Mouse (Mus musculus) intestine, postnatal 0 days (tissue): ENCODE measurements around the gene Gm9508. TPM values are rescaled to one million over a fixed set of nuclear protein-coding genes. Genes with fewer than 3 reads are reported as not detected.

Experiments
- ATAC-seq: fragments of 200-750 bp; cut with Nextera tagmentation; 2 replicates; pipeline ENCODE4 v1.8.0; 2017; ENCODE audit warnings: mild to moderate bottlenecking, moderate TSS enrichment, moderate library complexity
- H3K27ac ChIP-seq: fragments of 300-500 bp; sonication (generic); 2 replicates; pipeline ENCODE4 v1.5.1; 2014; ENCODE audit warnings: mild to moderate bottlenecking, low read depth, low read length, moderate library complexity
- H3K27me3 ChIP-seq: fragments of 300-500 bp; sonication (generic); replicated peaks from 2 replicates; pipeline ENCODE4 v1.6.1; 2014; ENCODE audit warnings: low read length, mixed read lengths; ENCODE audit not compliant: control insufficient read depth, insufficient read depth
- H3K36me3 ChIP-seq: fragments of 300-500 bp; sonication (generic); 2 replicates; pipeline ENCODE4 v1.6.1; 2014; ENCODE audit warnings: mild to moderate bottlenecking, moderate library complexity; ENCODE audit not compliant: control insufficient read depth, insufficient read depth
- H3K4me1 ChIP-seq: fragments of 300-500 bp; sonication (generic); replicated peaks from 2 replicates; pipeline ENCODE4 v1.6.1; 2014; ENCODE audit warnings: antibody characterized with exemption, low read length, mixed read lengths; ENCODE audit not compliant: control insufficient read depth, insufficient read depth
- H3K4me2 ChIP-seq: fragments of 300-500 bp; sonication (generic); replicated peaks from 2 replicates; pipeline ENCODE4 v1.6.1; 2014; ENCODE audit warnings: low read depth, mild to moderate bottlenecking, moderate library complexity
- H3K4me3 ChIP-seq: fragments of 300-500 bp; sonication (generic); 2 replicates; pipeline ENCODE4 v1.5.1; 2014; ENCODE audit warnings: low read depth, low read length
- H3K9ac ChIP-seq: fragments of 300-500 bp; sonication (generic); 2 replicates; pipeline ENCODE4 v1.6.1; 2014; ENCODE audit warnings: mild to moderate bottlenecking, low read depth, low read length
- H3K9me3 ChIP-seq: fragments of 300-500 bp; sonication (generic); 2 replicates; pipeline ENCODE4 v1.6.1; 2016; ENCODE audit warnings: mixed run types; ENCODE audit not compliant: control insufficient read depth
- CTCF ChIP-seq: sonication (generic); IDR thresholded peaks from 2 replicates; pipeline ENCODE4 v1.5.1; 2016; ENCODE audit warnings: low read depth, mild to moderate bottlenecking, control low read depth, antibody characterized with exemption, moderate library complexity
- WGBS: fragments of 180-500 bp; shearing (Covaris S2); extraction: QIAGEN DNeasy Blood & Tissue Kit; methylation state at CpG from one replicate; pipeline ENCODE4 v1.1.7; 2014; 5-methylcytosine and 5-hydroxymethylcytosine counted together
- polyA plus RNA-seq: library from polyadenylated mRNA; unstranded; fragments of >200 nt; fragmentation: Nextera tagmentation; extraction: Ambion mirVana; gene quantifications from 2 replicates; pipeline ENCODE4 v1.2.1, GENCODE M21; 2015

The Gm9508 gene
- polyA plus RNA-seq, 1 experiment from 2014 or later, result not detected

GRCm38 (mm10) chr10:77677562-77677961 is 19.5 kb downstream of the Gm9508 start:
- TF ChIP-seq CTCF, result no peak
- Histone ChIP-seq H3K4me1 (no peaks in the 10 kb centered on the region), H3K4me2 (peak overlapping the region; percentile 52), H3K36me3 (no peaks in the 10 kb centered on the region), H3K9ac (no peak overlapping the region), H3K27me3 (peaks cover 26% of the 10 kb centered on the region), H3K27ac (no peak overlapping the region), H3K9me3 (no peaks in the 10 kb centered on the region), H3K4me3 (no peak overlapping the region)
- ATAC-seq, result 0 out of 2 replicates have a peak, but pooled peaks have one; percentile 8
- WGBS, result under 1% methylated on average over 35 of the region's 35 CpGs

- Histone ChIP-seq H3K27ac (no peak overlapping the region), H3K27me3 (peaks cover 22% of the 10 kb centered on the region), H3K9me3 (no peaks in the 10 kb centered on the region), H3K4me2 (no peak overlapping the region), H3K36me3 (no peaks in the 10 kb centered on the region), H3K9ac (no peak overlapping the region), H3K4me3 (no peak overlapping the region), H3K4me1 (no peaks in the 10 kb centered on the region)
- TF ChIP-seq CTCF, result no peak
- no peak for ATAC-seq
- WGBS, result 58% methylated on average over 13 of the region's 13 CpGs
These were observed 23.3 kb downstream of the Gm9508 start for GRCm38 (mm10) chr10:77673765-77674164.

GRCm38 (mm10) chr10:77671519-77671918 is 25.5 kb downstream of the Gm9508 start:
- no peak overlapping the region for H3K27ac ChIP-seq
- TF ChIP-seq CTCF, result no peak
- H3K9me3 ChIP-seq, result no peaks in the 10 kb centered on the region
- H3K4me2 ChIP-seq, result no peak overlapping the region
- no peak overlapping the region for H3K4me3 ChIP-seq
- no peaks in the 10 kb centered on the region for H3K4me1 ChIP-seq
- peaks cover under 1% of the 10 kb centered on the region; the same call in 1 of the 2 replicates for H3K27me3 ChIP-seq
- H3K9ac ChIP-seq, result no peak overlapping the region
- no peak; the same call in 1 of the 2 replicates for ATAC-seq
- WGBS, result 21% methylated on average over 4 of the region's 4 CpGs
- no peaks in the 10 kb centered on the region for H3K36me3 ChIP-seq

- ATAC-seq, result no peak
- no peaks in the 10 kb centered on the region for H3K36me3 ChIP-seq
- no peak overlapping the region for H3K9ac ChIP-seq
- TF ChIP-seq CTCF, result no peak
- H3K27ac ChIP-seq, result no peak overlapping the region
- no peaks in the 10 kb centered on the region for H3K4me1 ChIP-seq
- no peak overlapping the region for H3K4me2 ChIP-seq
- H3K4me3 ChIP-seq, result no peak overlapping the region
- H3K27me3 ChIP-seq, result no peaks in the 10 kb centered on the region
- 75% methylated on average over 4 of the region's 4 CpGs for WGBS
- no peaks in the 10 kb centered on the region for H3K9me3 ChIP-seq
These were observed 26.3 kb downstream of the Gm9508 start for GRCm38 (mm10) chr10:77670710-77671109.

GRCm38 (mm10) chr10:77667402-77667801 is 29.6 kb downstream of the Gm9508 start:
- Histone ChIP-seq H3K27me3 (no peaks in the 10 kb centered on the region), H3K9me3 (no peaks in the 10 kb centered on the region), H3K9ac (no peak overlapping the region), H3K4me3 (no peak overlapping the region), H3K4me1 (no peaks in the 10 kb centered on the region), H3K36me3 (no peaks in the 10 kb centered on the region), H3K27ac (no peak overlapping the region), H3K4me2 (no peak overlapping the region)
- ATAC-seq, result no peak
- no peak for TF ChIP-seq CTCF
- WGBS, result 79% methylated on average over 4 of the region's 4 CpGs

- no peak for TF ChIP-seq CTCF
- Histone ChIP-seq H3K4me1 (no peaks in the 10 kb centered on the region), H3K36me3 (no peaks in the 10 kb centered on the region), H3K9ac (no peak overlapping the region), H3K9me3 (no peaks in the 10 kb centered on the region), H3K4me3 (no peak overlapping the region), H3K4me2 (no peak overlapping the region), H3K27ac (no peak overlapping the region), H3K27me3 (no peaks in the 10 kb centered on the region)
- 68% methylated on average over 8 of the region's 8 CpGs for WGBS
- ATAC-seq, result no peak
These were observed 30.7 kb downstream of the Gm9508 start for GRCm38 (mm10) chr10:77666342-77666741.
